Mouse (Mus musculus) midbrain, embryonic 11.5 days (tissue): Measurements from ENCODE around the gene Pax4. TPM values are rescaled to one million over a fixed set of nuclear protein-coding genes. Genes with fewer than 3 reads are reported as not detected.

ENCODE experiments used
- ATAC-seq: fragments of 200-750 bp; cut with Nextera tagmentation; 2 replicates; pipeline ENCODE4 v1.8.0; 2017; ENCODE audit warnings: moderate TSS enrichment, moderate library complexity; ENCODE audit not compliant: low FRiP score
- DNase-seq: peaks from one replicate; pipeline ENCODE4 v3.0.0; 2015; ENCODE audit warnings: low spot score; ENCODE audit errors: missing footprints
- H3K27ac ChIP-seq: fragments of 300-500 bp; sonication (generic); 2 replicates; pipeline ENCODE4 v1.5.1; 2014; ENCODE audit warnings: low read depth, low read length
- H3K27me3 ChIP-seq: fragments of 300-500 bp; sonication (generic); 2 replicates; pipeline ENCODE4 v1.6.1; 2014; ENCODE audit warnings: mild to moderate bottlenecking, low read length, moderate library complexity, mixed read lengths; ENCODE audit not compliant: control insufficient read depth, insufficient read depth
- H3K36me3 ChIP-seq: fragments of 300-500 bp; sonication (generic); 2 replicates; pipeline ENCODE4 v1.6.1; 2014; ENCODE audit warnings: mild to moderate bottlenecking, low read length, moderate library complexity, mixed read lengths; ENCODE audit not compliant: control insufficient read depth, insufficient read depth
- H3K4me1 ChIP-seq: fragments of 300-500 bp; sonication (generic); 2 replicates; pipeline ENCODE4 v1.6.1; 2014; ENCODE audit warnings: low read length; ENCODE audit not compliant: control insufficient read depth, insufficient read depth
- H3K4me2 ChIP-seq: fragments of 300-500 bp; sonication (generic); 2 replicates; pipeline ENCODE4 v1.6.1; 2014; ENCODE audit warnings: mild to moderate bottlenecking, moderate library complexity
- H3K4me3 ChIP-seq: fragments of 300-500 bp; sonication (generic); 2 replicates; pipeline ENCODE4 v1.5.1; 2014; ENCODE audit warnings: low read depth, low read length
- H3K9ac ChIP-seq: fragments of 300-500 bp; sonication (generic); 2 replicates; pipeline ENCODE4 v1.6.1; 2014; ENCODE audit warnings: low read length
- H3K9me3 ChIP-seq: fragments of 300-500 bp; sonication (generic); 2 replicates; pipeline ENCODE4 v1.6.1; 2016; ENCODE audit warnings: low read length; ENCODE audit not compliant: control insufficient read depth
- WGBS: fragments of 180-500 bp; shearing (Covaris S2); extraction: QIAGEN DNeasy Blood & Tissue Kit; methylation state at CpG from one replicate; pipeline ENCODE4 v1.1.7; 2014; 5-methylcytosine and 5-hydroxymethylcytosine counted together
- polyA plus RNA-seq: library from polyadenylated mRNA; unstranded; fragments of >200 nt; fragmentation: Nextera tagmentation; extraction: Ambion mirVana; gene quantifications from 2 replicates; pipeline ENCODE4 v1.2.1, GENCODE M21; 2014

Pax4 gene
- polyA plus RNA-seq, 1 experiment from 2014 or later: not detected

- 8% methylated on average over 21 of the region's 21 CpGs for WGBS
These were observed 31.8 kb upstream of the Pax4 start for GRCm38 (mm10) chr6:28480752-28481492.

GRCm38 (mm10) chr6:28479865-28480751 lies 31.0 kb upstream of the Pax4 start:
- WGBS: under 1% methylated on average over 64 of the region's 68 CpGs

More at GRCm38 (mm10) chr6:28480752-28481492, 31.8 kb upstream of the Pax4 start:
- H3K4me1 ChIP-seq: peaks cover 16% of the 10 kb centered on the region
- H3K9me3 ChIP-seq: no peaks in the 10 kb centered on the region
- no peaks in the 10 kb centered on the region for H3K27me3 ChIP-seq
- peak overlapping the region; percentile 81 for H3K4me3 ChIP-seq
- H3K9ac ChIP-seq: peak overlapping the region; percentile 76
- no peaks in the 10 kb centered on the region for H3K36me3 ChIP-seq
- no peak for DNase-seq
- no peak overlapping the region for H3K27ac ChIP-seq
- H3K4me2 ChIP-seq: peak overlapping the region; percentile 74
- ATAC-seq: no peak

GRCm38 (mm10) chr6:28474839-28475238 lies 25.7 kb upstream of the Pax4 start, which contains the start of gene Snd1:
TSS of gene Snd1 (plus strand) at chr6:28475139.
- DNase-seq (no peak), ATAC-seq (no peak)
- H3K9me3 ChIP-seq: no peaks in the 10 kb centered on the region
- H3K9ac ChIP-seq: no peak within 1 kb of the TSS
- peaks cover 6% of the 10 kb centered on the region; the same call in 1 of the 2 replicates for H3K4me1 ChIP-seq
- H3K4me3 ChIP-seq: no peak within 1 kb of the TSS
- H3K4me2 ChIP-seq: no peak within 1 kb of the TSS
- 94% methylated on average over 5 of the region's 5 CpGs for whole genome bisulfite sequencing
- no peaks in the 10 kb centered on the region for H3K36me3 ChIP-seq
- H3K27me3 ChIP-seq: no peaks in the 10 kb centered on the region
- no peak within 1 kb of the TSS for H3K27ac ChIP-seq

More at GRCm38 (mm10) chr6:28479865-28480751, 31.0 kb upstream of the Pax4 start:
- Histone ChIP-seq H3K27ac (no peak overlapping the region; the same call in 1 of the 2 replicates), H3K9ac (peak overlapping the region; percentile 76), H3K9me3 (no peaks in the 10 kb centered on the region), H3K4me3 (peak overlapping the region; percentile 81), H3K4me2 (peak overlapping the region; percentile 74), H3K27me3 (no peaks in the 10 kb centered on the region), H3K4me1 (peaks cover 16% of the 10 kb centered on the region), H3K36me3 (no peaks in the 10 kb centered on the region)
- ATAC-seq (peak; percentile 99), DNase-seq (peak; percentile 98)

GRCm38 (mm10) chr6:28474211-28474610 lies 25.1 kb upstream of the Pax4 start:
- Histone ChIP-seq H3K4me2 (no peak overlapping the region), H3K4me1 (peaks cover 3% of the 10 kb centered on the region; the same call in 1 of the 2 replicates), H3K27me3 (no peaks in the 10 kb centered on the region), H3K9me3 (no peaks in the 10 kb centered on the region), H3K36me3 (no peaks in the 10 kb centered on the region), H3K27ac (no peak overlapping the region), H3K9ac (no peak overlapping the region), H3K4me3 (no peak overlapping the region)
- DNase-seq (no peak), ATAC-seq (no peak)
- 91% methylated on average over 4 of the region's 4 CpGs for WGBS

DNA sequence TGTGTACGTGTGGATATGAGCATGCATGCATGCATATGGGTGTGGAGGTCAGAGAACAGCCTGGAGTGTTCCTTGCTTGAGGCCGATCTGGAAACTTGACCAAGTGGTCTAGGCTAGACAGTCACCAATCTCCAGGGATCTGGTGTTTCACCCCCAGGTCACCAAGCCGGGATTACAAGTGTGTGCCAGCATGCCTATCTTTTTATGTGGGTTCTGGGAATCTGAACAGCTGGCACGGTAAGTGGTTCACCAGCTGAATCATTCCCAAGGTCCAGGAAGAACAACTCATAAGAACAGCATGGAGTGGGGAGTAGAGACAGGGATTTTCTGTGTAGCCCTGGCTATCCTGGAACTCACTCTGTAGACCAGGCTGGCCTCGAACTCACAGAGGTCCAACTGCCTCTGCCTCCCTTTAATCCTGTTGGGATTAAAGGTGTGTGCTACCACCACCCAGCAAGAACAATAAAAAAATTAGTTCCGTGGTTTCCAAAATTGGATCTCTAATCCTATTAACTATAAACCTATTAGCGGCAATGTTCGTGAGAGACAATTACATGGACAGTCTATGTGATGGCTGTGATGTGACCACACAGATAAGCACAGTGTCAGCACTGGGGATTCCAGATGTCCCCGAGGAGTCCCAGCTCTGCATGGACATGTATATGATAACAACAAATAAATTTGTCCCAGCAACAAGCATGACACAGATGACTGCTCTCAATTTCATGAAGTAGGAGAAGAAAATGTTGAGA lies 22.3 kb upstream of the Pax4 start:
- Histone ChIP-seq H3K27me3 (no peaks in the 10 kb centered on the region), H3K27ac (no peak overlapping the region), H3K36me3 (no peaks in the 10 kb centered on the region), H3K9ac (no peak overlapping the region), H3K9me3 (no peaks in the 10 kb centered on the region), H3K4me2 (no peak overlapping the region), H3K4me1 (no peaks in the 10 kb centered on the region), H3K4me3 (no peak overlapping the region)
- no peak for DNase-seq
- no peak for ATAC-seq
- 84% methylated on average over 9 of the region's 9 CpGs for WGBS

GRCm38 (mm10) chr6:28470621-28471020 lies 21.5 kb upstream of the Pax4 start:
- Histone ChIP-seq H3K4me2 (no peak overlapping the region), H3K36me3 (no peaks in the 10 kb centered on the region), H3K9ac (no peak overlapping the region), H3K9me3 (no peaks in the 10 kb centered on the region), H3K27ac (no peak overlapping the region), H3K4me3 (no peak overlapping the region), H3K4me1 (no peaks in the 10 kb centered on the region), H3K27me3 (no peaks in the 10 kb centered on the region)
- ATAC-seq (no peak), DNase-seq (no peak)
- WGBS: 82% methylated on average over 5 of the region's 5 CpGs

- ATAC-seq: no peak
These were observed 21.0 kb upstream of the Pax4 start for GRCm38 (mm10) chr6:28470017-28470602.

GRCm38 (mm10) chr6:28464630-28465029 lies 15.5 kb upstream of the Pax4 start:
- no peak for ATAC-seq
- 77% methylated on average over 6 of the region's 6 CpGs for WGBS

More at GRCm38 (mm10) chr6:28470017-28470602, 21.0 kb upstream of the Pax4 start:
- Histone ChIP-seq H3K9me3 (no peaks in the 10 kb centered on the region), H3K27me3 (no peaks in the 10 kb centered on the region), H3K4me1 (no peaks in the 10 kb centered on the region), H3K9ac (no peak overlapping the region), H3K27ac (no peak overlapping the region), H3K36me3 (no peaks in the 10 kb centered on the region), H3K4me2 (no peak overlapping the region), H3K4me3 (no peak overlapping the region)
- DNase-seq: no peak
- WGBS: 78% methylated on average over 4 of the region's 4 CpGs

More at GRCm38 (mm10) chr6:28464630-28465029, 15.5 kb upstream of the Pax4 start:
- Histone ChIP-seq H3K36me3 (no peaks in the 10 kb centered on the region), H3K4me2 (no peak overlapping the region), H3K27ac (no peak overlapping the region), H3K27me3 (no peaks in the 10 kb centered on the region), H3K4me1 (no peaks in the 10 kb centered on the region), H3K9me3 (no peaks in the 10 kb centered on the region), H3K4me3 (no peak overlapping the region), H3K9ac (no peak overlapping the region)
- no peak for DNase-seq
